Mouse (Mus musculus) large intestine, adult 2 months (tissue): ENCODE measurements at regions not wholly inside any gene's neighbourhood (a gene's known extent, or its start where the extent isn't known, plus 50 kb on each side); places are given as distances from the start of the nearest gene placed in this dataset.
"Not testable (repeated sequence)": the region's sequence is repeated elsewhere in the genome, so short reads cannot be mapped to it uniquely, and the experiment has no call there.

Source experiments
- DNase-seq: peaks from one replicate; pipeline ENCODE4 v3.0.0-alpha.2; 2012; ENCODE audit warnings: low read depth, low spot score
- WGBS: fragments of 180-500 bp; shearing (Covaris S2); methylation state at CpG from one replicate; pipeline ENCODE4 v1.1.7; 2018; 5-methylcytosine and 5-hydroxymethylcytosine counted together

DNA sequence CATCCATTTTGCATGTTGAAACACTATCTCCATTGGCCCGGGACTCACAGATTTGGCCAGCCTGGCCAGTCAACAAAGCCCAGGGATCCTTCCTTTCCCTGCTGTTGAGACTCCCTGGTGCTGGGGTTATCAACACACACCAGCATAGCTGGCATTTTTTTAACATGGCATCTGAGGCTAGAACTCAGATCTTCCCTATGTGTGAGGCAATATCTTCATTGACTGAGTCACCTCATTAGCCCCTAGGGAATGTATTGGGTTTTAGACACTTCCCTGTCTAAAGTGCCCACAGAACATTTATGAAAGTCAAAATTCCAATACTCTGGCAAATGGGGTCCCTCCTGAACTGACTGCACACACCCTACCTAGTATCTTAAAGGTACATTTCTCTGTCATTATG, 306.8 kb upstream of the Rgma start:
- 86% methylated on average over 1 of the region's 1 CpGs for WGBS
- DNase-seq, result no peak

DNA sequence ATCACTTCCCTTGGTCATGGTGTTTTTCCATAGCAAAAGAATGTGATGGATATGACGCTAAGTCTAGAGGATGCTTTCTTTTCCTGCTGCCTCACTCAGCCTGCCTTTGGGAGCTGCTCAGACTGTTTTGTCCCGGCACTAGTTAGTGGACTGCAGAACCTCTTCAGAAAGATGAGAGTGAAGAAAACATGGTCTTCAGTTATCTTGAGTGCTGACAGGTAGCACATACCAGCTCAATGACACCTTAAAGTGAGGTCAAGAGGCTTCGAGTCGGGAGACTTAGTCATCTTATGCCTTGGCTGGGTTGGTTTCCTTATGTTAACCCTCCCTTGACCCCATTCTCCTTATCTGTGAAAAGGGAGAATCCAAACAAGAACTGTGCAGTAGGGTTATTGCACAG, 306.0 kb upstream of the Rgma start:
- no peak for DNase-seq
- WGBS, result 41% methylated on average over 4 of the region's 4 CpGs

DNA sequence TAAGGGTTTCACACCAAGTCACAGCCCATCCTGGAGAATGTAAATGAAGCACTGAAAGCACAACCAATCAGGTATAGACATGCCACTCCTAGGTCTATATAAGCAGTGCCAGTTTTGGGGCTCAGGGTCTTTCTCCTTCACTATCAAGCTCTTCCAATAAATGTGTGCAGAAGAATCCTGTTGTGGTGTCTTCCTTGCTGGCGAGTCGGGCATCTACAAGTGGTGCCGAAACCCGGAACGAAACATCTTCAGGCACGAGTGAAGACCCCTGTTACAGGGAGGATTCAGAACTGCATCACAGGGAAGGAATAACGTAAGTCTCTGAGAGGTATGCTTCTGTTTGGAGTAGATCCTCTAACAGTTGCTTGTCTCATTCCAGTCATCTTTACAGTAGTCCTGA, 299.9 kb upstream of the Rgma start:
- 95% methylated on average over 7 of the region's 7 CpGs for WGBS

DNA sequence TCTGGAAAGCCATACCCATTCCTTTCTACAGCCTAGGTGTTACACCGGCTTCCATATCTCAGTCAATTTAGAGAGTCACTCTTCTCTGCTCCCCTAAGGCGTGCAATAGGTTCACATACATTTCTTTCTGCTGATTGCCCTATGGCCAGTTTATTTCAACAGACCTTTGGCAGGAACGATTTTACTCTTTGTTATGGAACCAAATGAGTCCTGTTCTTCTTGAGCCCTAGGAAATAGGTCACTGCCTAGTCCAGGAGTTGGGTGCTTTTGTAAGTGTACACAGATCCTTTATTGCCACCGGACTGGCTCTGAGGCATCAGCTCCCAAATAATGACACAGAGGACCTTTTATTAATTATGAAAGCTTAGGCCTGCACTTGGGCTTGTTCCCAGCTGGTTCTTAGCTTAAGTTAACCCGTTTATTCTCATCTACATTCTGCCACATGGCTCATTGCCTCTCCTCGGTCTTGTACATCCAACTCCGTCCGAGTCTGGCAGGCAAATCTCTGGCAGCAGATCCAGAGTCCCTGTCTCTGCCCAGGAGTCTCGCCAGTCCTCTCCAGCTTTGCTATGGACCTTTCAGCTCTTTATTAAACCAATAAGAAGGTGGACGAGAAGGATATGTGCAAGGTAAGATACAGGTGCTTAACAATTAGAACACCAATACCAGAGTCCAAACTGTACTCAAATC, 287.7 kb upstream of the Rgma start:
- DNase-seq, result no peak

More for the DNA sequence above, 299.9 kb upstream of the Rgma start:
- DNase-seq, result not testable (repeated sequence)

DNA sequence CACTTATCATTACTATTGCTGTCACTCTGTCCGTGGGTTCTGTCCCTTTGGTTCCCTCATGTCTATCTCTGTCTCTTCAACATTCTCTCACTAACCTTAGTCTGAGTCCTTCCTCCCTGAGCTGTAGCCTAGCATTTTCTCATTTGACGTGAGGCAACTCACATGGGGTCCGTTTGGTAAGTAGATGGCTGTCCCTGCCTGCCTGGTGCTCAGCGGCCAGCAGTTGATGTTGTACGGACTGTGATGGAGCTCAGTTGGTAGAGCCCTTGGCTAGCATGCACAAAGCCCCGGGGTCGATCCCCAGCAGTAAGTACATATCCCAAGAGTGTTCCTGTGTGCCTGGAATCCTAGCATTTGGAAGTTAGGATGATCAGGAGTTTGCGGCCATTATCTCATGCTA, 287.0 kb upstream of the Rgma start:
- DNase-seq, result no peak
- 91% methylated on average over 8 of the region's 8 CpGs for WGBS

More for the DNA sequence above, 287.7 kb upstream of the Rgma start:
- WGBS, result 76% methylated on average over 10 of the region's 10 CpGs

DNA sequence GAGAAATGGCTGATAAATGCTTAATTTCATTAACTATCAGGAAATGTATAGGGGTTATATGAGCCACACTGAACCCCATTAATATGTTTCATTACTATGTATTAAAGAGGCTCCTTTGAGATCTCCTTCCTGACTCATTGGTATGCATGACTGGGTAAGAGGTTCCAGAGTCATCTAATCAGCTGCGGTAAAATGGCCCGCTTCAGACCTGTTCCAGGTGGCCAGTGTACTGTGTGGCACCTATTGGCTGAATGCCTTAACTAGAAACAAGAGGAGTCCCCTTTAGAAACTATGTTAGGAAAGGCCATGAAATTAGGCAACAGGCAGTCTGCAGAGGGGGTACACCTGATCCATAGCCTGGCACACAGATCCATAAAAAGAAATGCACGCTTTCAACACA, 283.6 kb upstream of the Rgma start:
- 93% methylated on average over 3 of the region's 3 CpGs for WGBS
- DNase-seq, result no peak

DNA sequence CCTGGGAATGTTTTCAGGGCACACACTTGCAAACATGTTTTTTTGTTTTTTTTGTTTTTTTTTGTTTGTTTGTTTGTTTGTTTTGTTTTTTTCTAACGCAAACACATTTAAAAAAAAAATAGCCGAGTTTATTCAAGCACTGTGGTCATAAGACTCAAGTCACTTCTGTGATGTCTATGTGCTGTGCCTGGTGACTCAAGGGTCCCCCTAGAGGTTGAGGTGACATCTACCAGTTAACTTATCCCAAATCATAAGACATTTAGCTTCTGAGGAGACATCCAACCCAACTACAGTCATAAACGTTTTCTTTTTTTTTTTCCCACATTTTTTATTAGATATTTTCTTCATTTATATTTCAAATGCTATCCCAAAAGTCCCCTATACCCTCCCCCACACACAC, 281.2 kb upstream of the Rgma start:
- whole genome bisulfite sequencing, result 41% methylated on average over 3 of the region's 3 CpGs
- no peak for DNase-seq

DNA sequence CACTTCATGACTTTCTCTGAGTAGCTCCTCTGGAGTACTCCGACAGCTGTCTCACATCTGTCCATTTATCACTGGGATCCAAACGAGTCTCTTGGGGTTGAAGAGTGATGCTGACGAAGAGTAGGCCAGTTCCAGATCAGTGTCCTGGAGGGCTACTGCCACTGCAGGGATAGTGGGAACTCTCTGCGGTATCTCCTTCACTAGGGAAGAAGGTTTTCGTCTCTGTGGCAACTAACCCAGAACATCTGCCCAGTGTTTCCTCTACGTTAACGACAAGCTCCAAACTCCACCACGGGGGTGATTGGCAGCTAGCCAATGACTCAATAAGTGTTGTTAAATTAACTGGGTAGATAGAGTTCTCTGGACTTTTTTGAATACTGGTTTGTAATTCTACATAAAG, 256.4 kb upstream of the Rgma start:
- no peak for DNase-seq
- 27% methylated on average over 8 of the region's 8 CpGs for WGBS

DNA sequence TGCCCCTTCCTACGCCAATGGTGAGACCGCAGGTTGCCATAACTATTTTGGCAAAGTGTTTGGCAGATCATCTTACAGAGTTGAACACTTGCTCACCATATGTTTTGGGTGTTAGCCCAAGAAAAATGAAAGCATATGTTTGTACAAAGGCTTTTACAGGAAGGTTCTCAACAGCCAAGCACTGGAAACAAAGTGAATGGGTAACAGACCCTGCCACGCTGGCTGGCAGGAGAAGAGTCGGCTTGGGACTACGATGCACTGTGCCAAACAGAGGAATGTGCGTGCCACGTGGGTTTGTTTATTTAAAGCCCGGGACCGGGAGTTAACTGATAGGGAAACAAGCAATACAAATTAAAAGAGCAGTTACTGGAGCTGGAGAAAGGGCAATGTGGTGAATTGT, 255.0 kb upstream of the Rgma start:
- 26% methylated on average over 9 of the region's 9 CpGs for WGBS
- DNase-seq, result peak; percentile 16

DNA sequence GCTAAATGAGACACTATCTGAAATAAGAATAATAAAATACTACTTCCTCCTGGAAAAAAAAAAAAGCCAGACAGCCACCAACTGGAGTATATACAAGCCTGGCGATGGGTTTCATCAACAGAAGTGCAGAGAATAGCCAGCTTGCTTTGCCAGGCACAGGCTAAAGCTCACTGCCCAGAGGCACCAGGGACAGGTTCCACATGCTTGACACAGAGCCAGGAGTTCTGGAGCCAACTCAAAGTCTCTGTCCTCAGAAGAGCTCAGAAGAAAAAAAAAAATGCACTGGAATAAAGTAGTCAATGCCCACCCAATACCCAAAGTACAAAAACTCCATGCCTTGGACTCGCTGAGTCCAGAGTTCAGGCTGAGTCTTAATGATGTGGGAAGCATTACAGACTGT, 250.3 kb upstream of the Rgma start:
- 53% methylated on average over 2 of the region's 2 CpGs for WGBS
- DNase-seq, result no peak

DNA sequence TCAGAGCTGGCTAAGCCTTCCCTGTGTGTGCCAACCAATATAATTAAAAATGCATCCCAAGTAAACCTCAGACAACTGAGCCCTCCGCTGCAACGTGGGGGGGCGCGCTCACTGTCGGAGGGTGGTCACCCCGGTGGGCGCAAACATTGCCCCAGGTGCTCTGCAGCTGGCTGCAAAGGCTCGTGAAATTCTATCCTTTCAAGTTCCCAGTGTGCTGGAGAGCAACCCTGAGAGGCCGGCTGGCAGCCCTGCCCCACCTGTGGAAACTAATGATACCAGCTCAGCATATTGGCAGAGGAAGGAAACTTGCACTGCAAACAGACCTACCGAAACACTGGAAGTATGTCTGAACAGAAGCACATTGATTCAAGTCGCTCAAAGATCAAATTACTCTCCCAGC, 249.4 kb upstream of the Rgma start:
- no peak for DNase-seq

DNA sequence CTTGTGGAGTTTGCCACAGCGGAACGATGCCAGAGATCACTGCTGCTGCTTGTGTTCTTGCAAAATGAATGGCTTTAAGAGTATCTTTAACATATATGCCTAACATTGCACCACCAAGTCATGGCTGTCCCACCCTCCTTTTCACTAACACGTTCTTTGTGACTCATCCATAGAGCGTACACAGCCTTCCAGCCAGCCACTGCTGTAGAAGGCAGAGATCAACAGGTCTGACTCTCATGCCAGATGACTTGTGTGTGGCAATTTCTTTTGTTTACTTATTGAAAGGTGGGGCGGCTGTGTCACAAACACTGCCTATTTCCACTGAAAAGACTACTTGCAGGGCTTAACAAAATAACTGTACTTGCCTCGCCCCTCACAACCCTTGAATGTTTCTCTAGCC, 239.5 kb upstream of the Rgma start:
- 51% methylated on average over 6 of the region's 6 CpGs for WGBS
- DNase-seq, result no peak

More for the DNA sequence above, 249.4 kb upstream of the Rgma start:
- 22% methylated on average over 11 of the region's 11 CpGs for WGBS

DNA sequence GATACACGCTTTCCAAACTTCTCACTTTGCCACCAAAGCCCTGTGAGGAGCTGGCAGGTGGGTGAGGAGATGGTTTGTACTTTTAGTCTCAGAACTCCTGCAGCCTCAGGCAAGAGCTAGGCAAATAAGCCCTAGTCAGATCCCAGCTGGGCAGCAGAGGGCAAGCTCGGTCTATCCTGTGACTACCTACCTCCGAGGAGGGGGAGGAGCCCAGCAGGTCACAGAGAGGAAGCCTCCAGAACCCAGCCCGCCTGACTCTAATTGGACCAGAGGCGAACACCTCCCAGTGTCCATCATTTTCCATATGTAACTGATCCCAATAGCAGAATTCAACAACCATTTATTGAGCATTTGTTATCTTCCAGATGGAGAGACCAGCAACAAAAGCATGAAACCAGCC, 237.0 kb upstream of the Rgma start:
- DNase-seq, result no peak

DNA sequence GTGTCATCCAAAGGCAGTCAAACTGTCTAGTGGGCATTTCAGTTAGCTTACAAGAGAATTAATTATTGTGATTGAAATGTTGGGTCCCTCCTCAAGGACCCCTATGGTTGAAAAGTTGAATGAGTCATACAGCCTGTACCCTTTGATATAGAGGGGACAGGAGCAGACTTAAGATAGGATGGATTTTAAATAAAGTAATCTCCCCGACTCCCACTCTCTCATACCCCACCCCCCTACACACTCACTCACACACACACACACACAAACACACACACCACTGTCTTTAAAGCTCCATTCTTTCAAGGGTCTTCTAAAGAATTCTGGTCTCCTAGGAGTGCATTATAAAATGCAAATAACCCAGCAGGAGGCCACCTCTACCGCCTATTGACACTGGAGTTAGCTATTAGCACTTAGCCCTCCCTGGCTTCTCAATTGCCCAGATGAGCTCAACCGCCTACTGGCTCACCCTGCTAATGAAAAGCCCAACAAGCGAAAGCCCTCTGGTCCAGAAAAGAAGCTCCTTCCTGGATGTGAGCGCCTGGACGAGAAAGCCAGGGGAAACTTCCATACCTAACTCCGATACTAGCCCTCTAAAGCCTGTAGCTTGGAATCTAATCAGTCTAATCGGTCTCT, 236.3 kb upstream of the Rgma start:
- WGBS, result 70% methylated on average over 8 of the region's 8 CpGs
- no peak for DNase-seq

More for the DNA sequence above, 237.0 kb upstream of the Rgma start:
- 51% methylated on average over 5 of the region's 5 CpGs for WGBS

DNA sequence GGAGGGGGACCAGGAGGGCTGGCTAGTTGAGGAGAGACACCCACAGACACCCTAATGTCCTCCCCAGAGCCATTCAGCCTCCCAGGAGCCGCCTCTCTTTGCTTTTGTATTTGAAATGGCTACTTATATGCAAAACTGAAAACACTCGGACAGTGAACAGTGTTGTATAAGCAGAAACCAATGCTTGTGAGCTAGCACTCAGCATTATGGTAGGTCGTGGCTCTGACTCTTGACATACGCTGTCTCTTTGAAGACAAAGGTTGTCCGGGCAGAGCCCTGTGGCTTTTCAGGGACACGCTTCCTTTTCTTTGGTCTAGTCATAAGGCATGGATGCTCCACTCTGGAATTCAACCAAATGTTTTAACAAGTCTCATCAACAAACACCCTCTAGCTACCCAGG, 235.4 kb upstream of the Rgma start:
- DNase-seq, result no peak
- WGBS, result 80% methylated on average over 6 of the region's 6 CpGs

DNA sequence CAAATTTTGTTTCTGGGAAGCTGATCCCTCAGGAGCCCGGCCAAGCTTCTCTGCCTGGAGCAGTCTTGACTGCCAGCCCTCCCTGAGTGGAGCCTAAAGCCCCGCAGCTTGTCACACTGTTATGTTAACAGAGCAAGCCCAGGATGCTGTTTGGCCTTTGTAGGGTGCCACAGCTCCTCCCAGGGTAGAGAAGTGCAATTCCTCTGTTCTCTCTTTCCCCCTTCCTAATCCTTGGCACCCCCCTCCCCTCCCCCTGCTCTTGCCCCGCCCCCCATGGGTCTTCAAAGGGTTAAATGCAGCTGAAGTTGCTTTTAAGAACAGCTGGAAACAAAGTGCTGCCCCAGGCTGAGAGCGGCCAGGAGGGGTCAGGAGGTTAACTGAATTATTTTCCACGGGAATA, 234.1 kb upstream of the Rgma start:
- DNase-seq, result no peak
- 45% methylated on average over 5 of the region's 5 CpGs for WGBS

DNA sequence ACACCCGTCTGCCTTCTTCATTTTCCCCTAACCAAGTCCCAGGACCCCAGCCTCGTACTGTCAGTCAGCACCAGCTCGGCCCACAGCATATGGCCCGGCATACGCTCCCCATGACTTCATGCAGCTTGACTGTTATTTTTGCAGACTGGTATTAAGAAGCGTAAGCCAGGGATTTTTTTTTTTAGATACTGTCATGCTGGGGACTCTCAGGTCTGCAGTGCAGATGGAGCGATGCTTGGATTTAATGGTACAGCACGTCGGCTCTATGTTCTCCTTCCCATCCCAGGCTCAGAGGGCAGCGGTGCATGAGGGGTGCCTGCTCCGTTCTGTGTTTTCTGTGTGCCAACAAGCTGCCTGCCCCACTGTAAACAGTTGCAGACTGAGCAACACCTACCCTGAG, 231.4 kb upstream of the Rgma start:
- 93% methylated on average over 11 of the region's 11 CpGs for WGBS
- no peak for DNase-seq

DNA sequence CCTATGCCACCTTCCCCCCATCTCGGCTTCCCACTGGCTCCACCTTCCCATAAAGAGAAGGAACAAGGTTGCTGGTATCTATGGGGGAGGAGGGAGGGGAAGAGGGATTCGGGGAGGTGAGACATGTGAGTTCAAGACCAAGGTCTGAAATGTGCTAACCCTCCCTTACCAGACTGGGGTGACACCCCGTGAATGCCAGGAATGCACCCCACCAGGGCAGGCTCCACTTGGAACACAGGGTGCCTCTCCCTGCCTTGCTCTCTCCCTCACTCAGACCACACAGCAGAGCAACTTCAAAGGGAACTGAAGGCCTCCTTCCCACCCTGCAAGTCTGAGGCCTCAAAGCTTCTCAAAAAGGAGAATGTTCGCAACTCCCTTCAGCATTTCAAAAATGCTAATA, 230.5 kb upstream of the Rgma start:
- DNase-seq, result no peak
- WGBS, result 54% methylated on average over 4 of the region's 4 CpGs

DNA sequence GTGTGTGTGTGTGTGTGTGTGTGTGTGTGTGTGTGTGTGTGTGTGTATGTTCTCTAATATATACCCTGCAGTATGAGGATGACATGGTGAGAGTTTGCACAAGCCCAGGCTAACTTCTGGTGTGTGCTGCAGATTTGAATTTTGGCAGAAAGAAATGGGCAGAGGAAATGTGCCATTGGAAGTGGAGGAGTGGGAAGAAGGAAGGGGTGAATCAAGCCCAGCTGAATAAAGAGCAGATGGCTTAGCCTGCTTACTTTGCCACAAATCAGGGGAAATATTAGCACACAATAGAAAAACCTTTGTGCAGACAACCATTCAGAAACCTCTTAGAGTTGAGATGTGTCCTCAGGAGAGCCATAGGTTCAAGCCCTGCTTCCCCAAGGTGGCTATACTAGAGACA, 228.1 kb upstream of the Rgma start:
- no peak for DNase-seq

DNA sequence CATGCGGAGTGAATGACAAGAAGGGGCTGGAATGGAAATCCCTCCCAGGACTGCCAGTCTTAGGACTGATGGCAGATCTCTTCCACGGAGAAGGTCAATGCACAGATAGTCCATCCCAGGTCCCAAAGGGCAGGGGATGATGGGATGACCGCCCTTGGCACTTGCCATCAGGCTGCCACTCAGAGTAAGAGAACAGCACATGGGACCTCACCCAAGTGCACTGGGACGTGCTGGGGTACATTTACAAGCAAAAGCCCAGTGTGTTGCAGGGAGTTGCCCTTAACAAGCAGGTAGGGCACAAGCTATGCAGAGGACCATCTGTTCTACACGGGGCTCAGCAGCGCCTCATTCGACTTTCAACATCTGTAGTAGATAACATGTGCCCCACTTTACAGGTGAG, 224.9 kb upstream of the Rgma start:
- no peak for DNase-seq
- 78% methylated on average over 7 of the region's 7 CpGs for WGBS

DNA sequence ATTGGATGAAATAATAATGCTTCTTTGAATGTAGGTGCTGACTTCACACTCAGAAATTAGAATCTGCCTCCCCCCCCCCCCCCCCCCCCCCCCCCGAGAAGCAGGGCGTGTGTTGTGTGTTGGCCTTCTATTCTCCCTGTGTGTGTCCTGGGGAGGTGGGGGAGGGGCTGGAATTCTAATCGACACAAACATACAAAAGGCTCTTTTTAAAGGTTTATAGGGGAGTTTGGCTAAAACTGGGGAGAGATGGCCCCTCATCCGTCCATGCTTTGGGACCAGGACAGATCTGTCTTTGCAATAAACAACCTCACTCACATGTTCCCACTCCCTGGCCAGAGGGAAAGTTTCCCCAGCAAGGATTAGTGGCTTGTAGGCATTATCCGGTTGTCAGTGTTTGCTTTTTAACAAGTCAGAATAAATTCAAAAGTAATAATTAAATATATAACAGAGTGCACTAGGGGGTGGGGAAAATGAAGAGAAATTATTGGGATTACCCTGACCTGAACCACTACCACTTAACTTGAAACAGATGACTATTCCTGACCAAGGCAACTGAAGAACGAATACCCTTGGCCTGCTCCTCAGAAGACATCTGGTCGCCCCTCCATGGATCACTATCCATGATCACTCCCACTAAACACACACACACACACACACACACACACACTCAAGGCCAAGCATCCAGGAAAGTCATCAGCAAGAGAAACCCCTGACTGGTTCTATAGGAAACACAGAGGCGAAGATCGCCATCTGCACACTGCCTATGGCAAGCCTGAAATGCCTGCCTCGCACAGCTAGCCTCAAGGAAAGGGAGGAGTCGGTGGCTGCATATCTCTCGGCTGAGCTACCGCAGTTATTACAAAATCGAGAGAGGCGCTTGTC, 223.5 kb upstream of the Rgma start:
- 69% methylated on average over 14 of the region's 15 CpGs for WGBS
- DNase-seq, result no peak
